Mouse (Mus musculus) gastrocnemius, adult 8-10 months (tissue): Measurements from ENCODE around the gene Gm28553. TPM values are rescaled to one million over a fixed set of nuclear protein-coding genes. Genes with fewer than 3 reads are reported as not detected.
"Not testable (repeated sequence)": the region's sequence is repeated elsewhere in the genome, so short reads cannot be mapped to it uniquely, and the experiment has no call there.

Source experiments
- DNase-seq, 2 experiments: peaks; one replicate each; pipeline ENCODE4 v3.0.0; 2022; ENCODE audit warnings: low spot score in 2 of 2
- total RNA-seq, 4 experiments: library from RNA; stranded (reverse); gene quantifications; 2 replicates each; pipeline ENCODE4 v1.2.4; 2022

The Gm28553 gene
- total RNA-seq = not detected

DNA sequence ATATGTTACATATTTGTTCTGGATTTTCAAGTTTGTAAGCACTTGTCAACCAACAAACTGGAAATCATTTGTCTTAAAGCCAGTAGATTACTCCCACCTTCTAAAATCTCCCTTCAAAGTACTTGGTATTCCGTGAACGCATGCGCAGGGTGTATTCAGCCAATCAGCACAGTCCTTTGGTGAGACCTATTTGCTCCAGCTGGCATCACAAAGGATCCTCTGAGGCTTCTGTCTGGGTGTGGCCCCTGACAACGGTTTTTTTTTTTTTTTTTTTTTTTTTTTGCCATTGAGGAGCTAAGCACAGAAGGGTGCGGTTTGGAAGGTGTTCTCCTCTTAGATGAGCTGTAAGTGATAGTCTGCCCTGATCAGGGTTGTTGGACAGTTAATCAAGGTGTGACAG, at the start of gene Gm28553:
Gene Gm28553 (plus strand): TSS at position 301 of the 400 bp plus-strand sequence.
- DNase-seq = not testable (repeated sequence)
